Mouse (Mus musculus) ES-E14 (cell line): ENCODE measurements around the gene Elmod2. TPM values are rescaled to one million over a fixed set of nuclear protein-coding genes. Genes with fewer than 3 reads are reported as not detected.

ENCODE experiments used
- DNase-seq: peaks from one replicate; pipeline ENCODE4 v3.0.0-alpha.2; 2013; ENCODE audit warnings: low read depth, low spot score
- H3K27ac ChIP-seq: 2 replicates; pipeline ENCODE4 v1.5.1; 2012; ENCODE audit warnings: low read depth, mild to moderate bottlenecking, low read length, moderate library complexity, mixed read lengths; ENCODE audit not compliant: poor library complexity, insufficient read depth, severe bottlenecking
- H3K36me3 ChIP-seq: 2 replicates; pipeline ENCODE4 v1.6.1; 2012; ENCODE audit warnings: mild to moderate bottlenecking, low read length, moderate library complexity, mixed read lengths; ENCODE audit not compliant: control insufficient read depth, poor library complexity, insufficient read depth, severe bottlenecking
- H3K4me1 ChIP-seq, 2 experiments: fragments of 150-350 bp in 1 of 2; sonication (generic) in 1 of 2; 2 replicates each; pipeline ENCODE4 v1.6.1; 2012; ENCODE audit warnings: low read length in 2 of 2, mild to moderate bottlenecking in 1 of 2, mixed read lengths in 1 of 2; ENCODE audit not compliant: control insufficient read depth in 2 of 2, insufficient read depth in 2 of 2, poor library complexity in 1 of 2
- H3K4me3 ChIP-seq, 2 experiments: fragments of 150-350 bp in 1 of 2; sonication (generic) in 1 of 2; 2 replicates each; pipeline ENCODE4 v1.5.1; 2012; ENCODE audit warnings: low read length in 2 of 2, low read depth in 1 of 2, mild to moderate bottlenecking in 1 of 2, mixed read lengths in 1 of 2; ENCODE audit not compliant: insufficient read depth in 1 of 2, poor library complexity in 1 of 2, severe bottlenecking in 1 of 2
- H3K9ac ChIP-seq: 2 replicates; pipeline ENCODE4 v1.6.1; 2012; ENCODE audit warnings: low read depth, mild to moderate bottlenecking, low read length, mixed read lengths; ENCODE audit not compliant: poor library complexity, insufficient read depth, severe bottlenecking
- H3K9me3 ChIP-seq: fragments of 150-350 bp; sonication (generic); 2 replicates; pipeline ENCODE4 v1.6.1; 2012; ENCODE audit warnings: low read depth, mild to moderate bottlenecking, low read length; ENCODE audit not compliant: control insufficient read depth, insufficient read depth
- CHD2 ChIP-seq: IDR thresholded peaks from 2 replicates; pipeline ENCODE4 v1.6.1; 2014; ENCODE audit warnings: mild to moderate bottlenecking, low read depth, low read length, inconsistent platforms
- HCFC1 ChIP-seq: IDR thresholded peaks from 2 replicates; pipeline ENCODE4 v1.6.1; 2012; ENCODE audit warnings: low read length, inconsistent platforms, borderline replicate concordance; ENCODE audit not compliant: insufficient read depth
- MAFK ChIP-seq: IDR thresholded peaks from 2 replicates; pipeline ENCODE4 v1.6.1; 2014; ENCODE audit warnings: mild to moderate bottlenecking, low read depth, low read length, inconsistent platforms; ENCODE audit not compliant: insufficient read depth
- ZC3H11A ChIP-seq: IDR thresholded peaks from 2 replicates; pipeline ENCODE4 v1.6.1; 2012; ENCODE audit warnings: low read depth, mild to moderate bottlenecking, inconsistent platforms, low read length, borderline replicate concordance
- ZNF384 ChIP-seq: IDR thresholded peaks from 2 replicates; pipeline ENCODE4 v1.6.1; 2012; ENCODE audit warnings: low read depth, low read length, inconsistent platforms
- in situ Hi-C, 2 experiments: fragments of 600-800 bp; cut with MboI; formaldehyde crosslinking; loops; one replicate each; pipeline ENCODE4 v1.15.1; 2025; ENCODE audit warnings: low sequenced_read_pairs in 2 of 2, inconsistent platforms in 1 of 2; ENCODE audit not compliant: unreplicated experiment in 2 of 2
- total RNA-seq: library from RNA; depleted of rRNA; stranded (reverse); fragments of 300-350 nt; gene quantifications from 2 replicates; pipeline ENCODE4 v1.2.3, GENCODE M21; 2012; rRNA removed

Elmod2 gene
- total RNA-seq, 1 experiment = 10.7 TPM

GRCm38 (mm10) chr8:83274470-83274869, 57.8 kb downstream of the Elmod2 start:
- Histone ChIP-seq H3K9ac (no peak overlapping the region), H3K9me3 (no peaks in the 10 kb centered on the region), H3K27ac (no peak overlapping the region), H3K36me3 (peaks cover 7% of the 10 kb centered on the region; the same call in 1 of the 2 replicates), H3K4me1 (peaks cover 2 to 5% of the 10 kb centered on the region in 2 experiments; a peak in 1 of 4 replicates), H3K4me3 (no peak overlapping the region)
- TF ChIP-seq ZC3H11A (no peak), MAFK (no peak), HCFC1 (no peak), ZNF384 (no peak), CHD2 (no peak)
- in situ Hi-C loops = no loop called here
- no peak for DNase-seq

- Histone ChIP-seq H3K9me3 (no peaks in the 10 kb centered on the region), H3K9ac (no peak overlapping the region), H3K4me1 (peaks cover 2 to 5% of the 10 kb centered on the region in 2 experiments; a peak in 1 of 4 replicates), H3K4me3 (no peak overlapping the region), H3K36me3 (peaks cover 7% of the 10 kb centered on the region; the same call in 1 of the 2 replicates), H3K27ac (no peak overlapping the region)
- DNase-seq = no peak
- in situ Hi-C loops = no loop called here
- TF ChIP-seq MAFK (no peak), CHD2 (no peak), ZC3H11A (no peak), ZNF384 (no peak), HCFC1 (no peak)
Observed at GRCm38 (mm10) chr8:83272464-83272863, 59.8 kb downstream of the Elmod2 start.

GRCm38 (mm10) chr8:83271172-83271571, 61.1 kb downstream of the Elmod2 start:
- Histone ChIP-seq H3K9ac (no peak overlapping the region), H3K36me3 (peaks cover 12% of the 10 kb centered on the region; the same call in 1 of the 2 replicates), H3K4me1 (peaks cover 2 to 5% of the 10 kb centered on the region in 2 experiments; a peak in 1 of 4 replicates), H3K4me3 (no peak overlapping the region), H3K27ac (no peak overlapping the region), H3K9me3 (no peaks in the 10 kb centered on the region)
- no peak for DNase-seq
- TF ChIP-seq MAFK = no peak
- no peak for TF ChIP-seq ZNF384
- no peak for TF ChIP-seq ZC3H11A
- no peak for TF ChIP-seq CHD2
- TF ChIP-seq HCFC1 = no peak
- in situ Hi-C loops = no loop called here

Other genes starting within 250 kb of the Elmod2 start
- 6.4 and 7.1 TPM in 2 replicates for gene Tbc1d9, start 167.1 kb downstream of the Elmod2 start, total RNA-seq
- gene Gm10645, start 166.3 kb downstream of the Elmod2 start, total RNA-seq = 0.58 and 1.0 TPM in 2 replicates
- gene Ucp1, start 42.1 kb downstream of the Elmod2 start, total RNA-seq = 0.13 and 0.16 TPM in 2 replicates
- gene Mgat4d, start 16.0 kb upstream of the Elmod2 start, total RNA-seq = 0.31 and 0.32 TPM in 2 replicates
- 13.0 and 19.2 TPM in 2 replicates for gene Clgn, start 57.4 kb upstream of the Elmod2 start, total RNA-seq
- 40.8 and 76.5 TPM in 2 replicates for gene Scoc, start 125.9 kb upstream of the Elmod2 start, total RNA-seq
- not detected in 2 replicates for gene Olfr370, start 203.3 kb upstream of the Elmod2 start, total RNA-seq
- 236 and 275 TPM in 2 replicates for gene Ndufb7, start 234.2 kb upstream of the Elmod2 start, total RNA-seq